Mouse (Mus musculus): Measurements from ENCODE around the gene Rimklb. TPM values are rescaled to one million over a fixed set of nuclear protein-coding genes. Genes with fewer than 3 reads are reported as not detected.
"Not testable (repeated sequence)": the region's sequence is repeated elsewhere in the genome, so short reads cannot be mapped to it uniquely, and the experiment has no call there.

The Rimklb gene
- polyA plus RNA-seq, 1 experiment from 2014 or later = 8.1 TPM

- H3K9me3 ChIP-seq (ENCODE audit: control insufficient read depth, low read length) = no peaks in the 10 kb centered on the region
- no peak for DNase-seq (ENCODE audit: low spot score)
- H3K27ac ChIP-seq (ENCODE audit: low read depth, low read length) = no peak overlapping the region
- no peak overlapping the region for H3K9ac ChIP-seq (ENCODE audit: low read depth, low read length)
- H3K4me1 ChIP-seq (replicated peaks; ENCODE audit: control insufficient read depth, insufficient read depth, low read length) = 0 out of 2 replicates have a peak, but pooled peaks cover 2% of the 10 kb centered on the region
- no peak overlapping the region for H3K4me2 ChIP-seq
- no peaks in the 10 kb centered on the region for H3K27me3 ChIP-seq (replicated peaks; ENCODE audit: control insufficient read depth, insufficient read depth, low read length)
- WGBS = 66% methylated on average over 8 of the region's 8 CpGs
- ATAC-seq (replicated peaks; ENCODE audit: low FRiP score) = no peak
- no peak overlapping the region for H3K4me3 ChIP-seq (ENCODE audit: low read depth, low read length)
- no peaks in the 10 kb centered on the region for H3K36me3 ChIP-seq (ENCODE audit: control insufficient read depth, insufficient read depth, low read length)
These were observed 33.1 kb upstream of the Rimklb start for GRCm38 (mm10) chr6:122531466-122532174.

GRCm38 (mm10) chr6:122528136-122528535 lies 29.6 kb upstream of the Rimklb start:
- WGBS = 77% methylated on average over 11 of the region's 11 CpGs
- no peak for ATAC-seq (replicated peaks; ENCODE audit: low FRiP score)

GRCm38 (mm10) chr6:122527596-122527995 lies 29.0 kb upstream of the Rimklb start:
- Histone ChIP-seq H3K4me3 (ENCODE audit: low read depth, low read length) (no peak overlapping the region), H3K9ac (ENCODE audit: low read depth, low read length) (no peak overlapping the region), H3K4me1 (replicated peaks; ENCODE audit: control insufficient read depth, insufficient read depth, low read length) (no peaks in the 10 kb centered on the region), H3K27ac (ENCODE audit: low read depth, low read length) (no peak overlapping the region), H3K4me2 (no peak overlapping the region), H3K36me3 (ENCODE audit: control insufficient read depth, insufficient read depth, low read length) (no peaks in the 10 kb centered on the region), H3K27me3 (replicated peaks; ENCODE audit: control insufficient read depth, insufficient read depth, low read length) (no peaks in the 10 kb centered on the region), H3K9me3 (ENCODE audit: control insufficient read depth, low read length) (no peaks in the 10 kb centered on the region)
- 20% methylated on average over 12 of the region's 12 CpGs for WGBS
- DNase-seq (ENCODE audit: low spot score) (no peak), ATAC-seq (replicated peaks; ENCODE audit: low FRiP score) (no peak)

More at GRCm38 (mm10) chr6:122528136-122528535, 29.6 kb upstream of the Rimklb start:
- no peak overlapping the region for H3K27ac ChIP-seq (ENCODE audit: low read depth, low read length)
- H3K36me3 ChIP-seq (ENCODE audit: control insufficient read depth, insufficient read depth, low read length) = no peaks in the 10 kb centered on the region
- H3K4me1 ChIP-seq (replicated peaks; ENCODE audit: control insufficient read depth, insufficient read depth, low read length) = 0 out of 2 replicates have a peak, but pooled peaks cover 2% of the 10 kb centered on the region
- H3K9ac ChIP-seq (ENCODE audit: low read depth, low read length) = no peak overlapping the region
- H3K4me2 ChIP-seq = no peak overlapping the region
- H3K27me3 ChIP-seq (replicated peaks; ENCODE audit: control insufficient read depth, insufficient read depth, low read length) = no peaks in the 10 kb centered on the region
- DNase-seq (ENCODE audit: low spot score) = no peak
- H3K4me3 ChIP-seq (ENCODE audit: low read depth, low read length) = no peak overlapping the region
- H3K9me3 ChIP-seq (ENCODE audit: control insufficient read depth, low read length) = no peaks in the 10 kb centered on the region

- Histone ChIP-seq H3K27ac (ENCODE audit: low read depth, low read length) (no peak overlapping the region), H3K9ac (ENCODE audit: low read depth, low read length) (no peak overlapping the region), H3K4me2 (no peak overlapping the region), H3K36me3 (ENCODE audit: control insufficient read depth, insufficient read depth, low read length) (no peaks in the 10 kb centered on the region), H3K27me3 (replicated peaks; ENCODE audit: control insufficient read depth, insufficient read depth, low read length) (no peaks in the 10 kb centered on the region), H3K4me3 (ENCODE audit: low read depth, low read length) (no peak overlapping the region), H3K4me1 (replicated peaks; ENCODE audit: control insufficient read depth, insufficient read depth, low read length) (no peaks in the 10 kb centered on the region), H3K9me3 (ENCODE audit: control insufficient read depth, low read length) (no peaks in the 10 kb centered on the region)
- 83% methylated on average over 8 of the region's 8 CpGs for WGBS
- ATAC-seq (replicated peaks; ENCODE audit: low FRiP score) (no peak), DNase-seq (ENCODE audit: low spot score) (no peak)
These were observed 24.7 kb upstream of the Rimklb start for GRCm38 (mm10) chr6:122523289-122523688.

- Histone ChIP-seq H3K4me3 (ENCODE audit: low read depth, low read length) (no peak overlapping the region), H3K4me1 (replicated peaks; ENCODE audit: control insufficient read depth, insufficient read depth, low read length) (no peaks in the 10 kb centered on the region), H3K27me3 (replicated peaks; ENCODE audit: control insufficient read depth, insufficient read depth, low read length) (no peaks in the 10 kb centered on the region), H3K9me3 (ENCODE audit: control insufficient read depth, low read length) (no peaks in the 10 kb centered on the region), H3K4me2 (no peak overlapping the region), H3K27ac (ENCODE audit: low read depth, low read length) (no peak overlapping the region), H3K36me3 (ENCODE audit: control insufficient read depth, insufficient read depth, low read length) (no peaks in the 10 kb centered on the region), H3K9ac (ENCODE audit: low read depth, low read length) (no peak overlapping the region)
- DNase-seq (ENCODE audit: low spot score) (no peak), ATAC-seq (replicated peaks; ENCODE audit: low FRiP score) (no peak)
- WGBS = 67% methylated on average over 9 of the region's 9 CpGs
These were observed 24.0 kb upstream of the Rimklb start for GRCm38 (mm10) chr6:122522595-122522994.

- Histone ChIP-seq H3K4me1 (replicated peaks; ENCODE audit: control insufficient read depth, insufficient read depth, low read length) (no peaks in the 10 kb centered on the region), H3K27me3 (replicated peaks; ENCODE audit: control insufficient read depth, insufficient read depth, low read length) (no peaks in the 10 kb centered on the region), H3K9ac (ENCODE audit: low read depth, low read length) (no peak overlapping the region), H3K4me3 (ENCODE audit: low read depth, low read length) (no peak overlapping the region), H3K9me3 (ENCODE audit: control insufficient read depth, low read length) (no peaks in the 10 kb centered on the region), H3K36me3 (ENCODE audit: control insufficient read depth, insufficient read depth, low read length) (no peaks in the 10 kb centered on the region), H3K4me2 (no peak overlapping the region), H3K27ac (ENCODE audit: low read depth, low read length) (no peak overlapping the region)
- no peak for DNase-seq (ENCODE audit: low spot score)
- 36% methylated on average over 2 of the region's 2 CpGs for WGBS
- ATAC-seq (replicated peaks; ENCODE audit: low FRiP score) = no peak
These were observed 20.8 kb upstream of the Rimklb start for GRCm38 (mm10) chr6:122519384-122519783.

GRCm38 (mm10) chr6:122517668-122518067 lies 19.1 kb upstream of the Rimklb start:
- H3K4me1 ChIP-seq (replicated peaks; ENCODE audit: control insufficient read depth, insufficient read depth, low read length) = no peaks in the 10 kb centered on the region
- no peak overlapping the region for H3K9ac ChIP-seq (ENCODE audit: low read depth, low read length)
- no peaks in the 10 kb centered on the region for H3K9me3 ChIP-seq (ENCODE audit: control insufficient read depth, low read length)
- no peaks in the 10 kb centered on the region for H3K27me3 ChIP-seq (replicated peaks; ENCODE audit: control insufficient read depth, insufficient read depth, low read length)
- ATAC-seq (replicated peaks; ENCODE audit: low FRiP score) (no peak), DNase-seq (ENCODE audit: low spot score) (no peak)
- WGBS = 79% methylated on average over 1 of the region's 1 CpGs
- H3K4me3 ChIP-seq (ENCODE audit: low read depth, low read length) = no peak overlapping the region
- no peaks in the 10 kb centered on the region for H3K36me3 ChIP-seq (ENCODE audit: control insufficient read depth, insufficient read depth, low read length)
- no peak overlapping the region for H3K27ac ChIP-seq (ENCODE audit: low read depth, low read length)
- H3K4me2 ChIP-seq = no peak overlapping the region

GRCm38 (mm10) chr6:122515762-122516161 lies 17.2 kb upstream of the Rimklb start:
- H3K4me2 ChIP-seq; H3K27me3 ChIP-seq (replicated peaks; ENCODE audit: control insufficient read depth, insufficient read depth, low read length); ATAC-seq (replicated peaks; ENCODE audit: low FRiP score); H3K9ac ChIP-seq (ENCODE audit: low read depth, low read length); H3K36me3 ChIP-seq (ENCODE audit: control insufficient read depth, insufficient read depth, low read length); DNase-seq (ENCODE audit: low spot score); H3K4me1 ChIP-seq (replicated peaks; ENCODE audit: control insufficient read depth, insufficient read depth, low read length); H3K27ac ChIP-seq (ENCODE audit: low read depth, low read length); H3K4me3 ChIP-seq (ENCODE audit: low read depth, low read length); H3K9me3 ChIP-seq (ENCODE audit: control insufficient read depth, low read length): not testable (repeated sequence)
- WGBS = 89% methylated on average over 2 of the region's 2 CpGs

- WGBS = 64% methylated on average over 3 of the region's 3 CpGs
- DNase-seq (ENCODE audit: low spot score) (no peak), ATAC-seq (replicated peaks; ENCODE audit: low FRiP score) (no peak)
- no peak overlapping the region for H3K4me3 ChIP-seq (ENCODE audit: low read depth, low read length)
- H3K9ac ChIP-seq (ENCODE audit: low read depth, low read length) = no peak overlapping the region
- H3K4me1 ChIP-seq (replicated peaks; ENCODE audit: control insufficient read depth, insufficient read depth, low read length) = no peaks in the 10 kb centered on the region
- no peaks in the 10 kb centered on the region for H3K36me3 ChIP-seq (ENCODE audit: control insufficient read depth, insufficient read depth, low read length)
- no peaks in the 10 kb centered on the region for H3K9me3 ChIP-seq (ENCODE audit: control insufficient read depth, low read length)
- H3K27me3 ChIP-seq (replicated peaks; ENCODE audit: control insufficient read depth, insufficient read depth, low read length) = no peaks in the 10 kb centered on the region
- no peak overlapping the region for H3K27ac ChIP-seq (ENCODE audit: low read depth, low read length)
- H3K4me2 ChIP-seq = no peak overlapping the region
These were observed 15.8 kb upstream of the Rimklb start for GRCm38 (mm10) chr6:122514312-122514711.

Measured in liver, embryonic 11.5 days (tissue).